Mouse (Mus musculus) lung, postnatal 0 days (tissue): ENCODE results near the gene Bcor.

Experiments used
- CTCF ChIP-seq: IDR thresholded peaks from 2 replicates; pipeline ENCODE4 v1.5.1; 2016; ENCODE audit warnings: antibody characterized with exemption, mild to moderate bottlenecking
- EP300 ChIP-seq: IDR thresholded peaks from 2 replicates; pipeline ENCODE4 v1.6.1; 2016; ENCODE audit warnings: antibody characterized with exemption, mild to moderate bottlenecking, control low read depth

DNA sequence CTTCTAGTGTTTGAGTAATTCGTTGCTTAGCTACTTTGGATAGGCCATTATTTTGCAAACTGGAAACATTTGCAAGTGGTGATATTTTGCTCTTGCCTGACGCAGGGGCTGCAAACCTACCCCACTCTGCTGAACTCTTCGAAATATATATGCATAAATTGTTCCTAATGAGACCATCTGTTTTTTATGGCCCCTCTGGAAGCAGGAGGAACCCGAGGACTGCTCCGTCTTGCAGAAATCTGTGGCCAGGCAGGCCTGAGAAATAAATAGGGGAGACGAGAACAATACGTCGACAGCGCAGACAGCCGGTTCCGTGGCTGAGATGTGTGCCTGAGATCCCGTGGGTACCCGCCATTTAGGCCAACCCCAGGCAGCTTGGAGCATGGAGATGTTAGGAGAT lies 159.5 kb downstream of the Bcor start:
- TF ChIP-seq CTCF (no peak), EP300 (no peak)
